Mouse (Mus musculus) olfactory bulb, adult 2 months (tissue): ENCODE data around the gene Cdc40.

Experiments used
- CTCF ChIP-seq: fragments of 200-500 bp; IDR thresholded peaks from 2 replicates; pipeline ENCODE4 v1.5.1; 2012; ENCODE audit warnings: low read depth, mild to moderate bottlenecking, low read length, moderate library complexity; ENCODE audit not compliant: insufficient read depth
- POLR2A ChIP-seq: fragments of 200-500 bp; IDR thresholded peaks from 2 replicates; pipeline ENCODE4 v1.6.1; 2012; ENCODE audit warnings: mild to moderate bottlenecking, low read depth, low read length, moderate library complexity; ENCODE audit not compliant: insufficient read depth

DNA sequence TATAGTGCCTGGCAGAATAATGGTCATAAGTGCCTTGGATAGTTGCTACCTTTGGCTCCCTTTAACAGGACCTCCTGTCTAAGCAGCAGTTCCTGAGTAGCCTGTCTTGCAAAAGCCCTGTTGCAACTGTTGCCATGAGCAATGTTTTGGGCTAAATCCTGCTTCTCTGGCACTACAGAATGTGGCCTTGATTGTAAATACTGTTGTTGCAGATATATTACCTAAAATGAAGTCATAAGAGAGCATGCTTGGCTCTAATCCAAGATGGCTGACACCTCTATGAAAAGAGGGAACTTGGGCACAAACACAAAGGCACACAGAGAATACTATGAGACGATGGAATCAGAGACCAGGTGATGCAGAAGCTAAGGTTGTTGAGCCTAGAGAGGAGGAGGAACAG lies 77.9 kb downstream of the Cdc40 start:
- no peak for TF ChIP-seq POLR2A
- no peak for TF ChIP-seq CTCF
